Mouse (Mus musculus): Measurements from ENCODE around the gene Bin2.

GRCm38 (mm10) chr15:100675486-100675885, 6.1 kb upstream of the Bin2 start:
- no peak for TF ChIP-seq POLR2A (IDR thresholded peaks at IDR 0.05; ENCODE audit: insufficient read depth, low read depth, low read length)
- TF ChIP-seq CTCF (IDR thresholded peaks at IDR 0.05) = no peak
- TF ChIP-seq EP300 (IDR thresholded peaks at IDR 0.05; ENCODE audit: insufficient read depth, low read depth, low read length) = no peak

Data from heart, adult 2 months (tissue).